Mouse (Mus musculus): ENCODE measurements at regions not wholly inside any gene's neighbourhood (a gene's known extent, or its start where the extent isn't known, plus 50 kb on each side); places are given as distances from the start of the nearest gene placed in this dataset.
A peak's percentile ranks its signal among the peaks of the same experiment; 100 is the strongest.

DNA sequence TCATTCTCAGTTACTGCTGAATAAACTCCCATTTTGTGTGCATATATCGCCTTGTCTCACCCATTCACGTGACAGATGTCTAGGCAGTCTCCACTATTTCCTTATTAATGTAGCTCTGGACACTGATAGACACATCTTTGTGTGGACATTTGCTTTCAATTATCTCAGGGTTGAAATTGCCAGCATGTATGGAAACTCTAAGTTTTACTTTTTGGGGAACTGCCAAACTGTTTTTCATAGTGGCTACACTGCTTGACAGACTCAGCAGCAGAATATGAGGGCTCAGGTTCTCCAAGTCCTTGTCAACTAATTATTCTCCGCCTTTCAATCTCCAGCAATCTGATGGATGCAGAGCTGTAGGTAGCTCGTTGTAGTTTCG, 117.0 kb upstream of the Frmd6 start:
- no peak for DNase-seq (ENCODE audit: extremely low spot score in 1 of 2, low spot score in 1 of 2)

DNA sequence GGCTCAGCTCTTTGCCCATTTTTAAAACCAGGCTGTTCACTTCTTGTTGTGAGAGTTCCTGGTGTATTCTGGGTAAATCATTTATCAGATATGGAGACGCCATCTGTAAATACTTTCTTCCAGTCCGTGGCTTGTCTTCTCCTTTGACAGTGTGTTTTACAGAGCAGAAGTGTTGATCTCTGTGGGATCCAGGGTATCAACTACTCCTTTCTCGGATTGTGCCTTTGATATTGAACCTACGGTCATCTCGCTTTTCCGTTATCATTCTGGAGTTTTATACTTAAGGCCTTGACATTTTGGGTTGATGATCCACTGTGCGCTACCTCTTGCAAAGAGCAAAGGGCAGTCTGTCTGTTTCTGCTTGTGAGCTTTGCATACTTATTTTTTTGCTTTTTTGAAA, 115.0 kb upstream of the Frmd6 start:
- DNase-seq (ENCODE audit: extremely low spot score in 1 of 2, low spot score in 1 of 2) = no peak

DNA sequence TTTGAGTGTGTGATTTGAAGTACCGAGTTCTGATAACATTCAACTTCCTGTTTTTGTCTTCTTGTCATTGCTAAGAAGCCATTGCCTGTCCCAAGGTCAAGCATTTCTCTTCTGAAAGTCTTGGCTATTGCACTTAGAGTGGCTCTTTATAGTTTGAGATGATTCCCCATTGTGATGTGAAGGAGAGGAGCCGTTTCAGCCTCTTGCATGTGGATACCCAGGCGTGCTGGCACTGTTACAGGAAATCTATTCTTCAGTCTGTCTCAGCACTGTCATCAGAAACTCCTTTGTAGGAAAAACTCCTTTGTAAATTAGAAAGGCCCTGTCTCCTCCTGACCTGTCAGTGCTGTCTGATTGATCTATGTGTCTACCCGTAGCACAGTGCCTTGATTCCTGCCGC, 114.3 kb upstream of the Frmd6 start:
- DNase-seq (ENCODE audit: extremely low spot score in 1 of 2, low spot score in 1 of 2) = no peak

DNA sequence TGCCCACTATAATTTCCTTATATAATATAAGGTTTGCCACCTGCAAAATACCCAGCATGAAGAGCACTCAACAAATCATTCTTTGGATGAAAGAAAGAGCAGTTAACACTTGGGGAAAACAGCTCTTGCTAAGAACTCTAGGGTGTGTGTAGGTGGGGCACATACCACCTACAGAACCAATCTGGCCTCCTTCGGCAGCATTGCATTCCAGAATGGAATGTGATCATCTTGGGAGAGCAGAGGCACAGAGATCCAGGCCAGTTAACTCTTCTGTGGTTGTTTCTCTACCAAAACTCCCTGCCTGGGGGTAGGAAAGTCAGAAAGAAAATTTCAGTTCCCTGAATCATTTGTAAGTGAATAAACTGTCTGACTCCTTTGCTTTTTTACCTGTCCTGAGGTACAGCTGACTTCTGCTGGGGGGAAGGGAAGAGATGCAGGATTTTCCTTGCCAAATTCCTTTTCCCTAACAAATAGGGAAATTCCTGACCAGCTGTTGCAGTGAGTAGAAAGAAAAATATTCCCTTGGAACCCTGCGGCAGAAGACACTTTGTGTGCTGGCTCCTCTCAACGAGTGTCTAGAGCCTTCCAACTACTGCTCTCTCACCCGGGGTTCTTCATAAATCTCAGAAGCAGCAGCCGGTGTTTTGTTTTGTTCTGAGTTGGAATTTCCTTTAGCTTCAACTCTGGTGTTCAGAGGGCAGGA, 112.8 kb upstream of the Frmd6 start:
- no peak for DNase-seq (ENCODE audit: extremely low spot score in 1 of 2, low spot score in 1 of 2)

DNA sequence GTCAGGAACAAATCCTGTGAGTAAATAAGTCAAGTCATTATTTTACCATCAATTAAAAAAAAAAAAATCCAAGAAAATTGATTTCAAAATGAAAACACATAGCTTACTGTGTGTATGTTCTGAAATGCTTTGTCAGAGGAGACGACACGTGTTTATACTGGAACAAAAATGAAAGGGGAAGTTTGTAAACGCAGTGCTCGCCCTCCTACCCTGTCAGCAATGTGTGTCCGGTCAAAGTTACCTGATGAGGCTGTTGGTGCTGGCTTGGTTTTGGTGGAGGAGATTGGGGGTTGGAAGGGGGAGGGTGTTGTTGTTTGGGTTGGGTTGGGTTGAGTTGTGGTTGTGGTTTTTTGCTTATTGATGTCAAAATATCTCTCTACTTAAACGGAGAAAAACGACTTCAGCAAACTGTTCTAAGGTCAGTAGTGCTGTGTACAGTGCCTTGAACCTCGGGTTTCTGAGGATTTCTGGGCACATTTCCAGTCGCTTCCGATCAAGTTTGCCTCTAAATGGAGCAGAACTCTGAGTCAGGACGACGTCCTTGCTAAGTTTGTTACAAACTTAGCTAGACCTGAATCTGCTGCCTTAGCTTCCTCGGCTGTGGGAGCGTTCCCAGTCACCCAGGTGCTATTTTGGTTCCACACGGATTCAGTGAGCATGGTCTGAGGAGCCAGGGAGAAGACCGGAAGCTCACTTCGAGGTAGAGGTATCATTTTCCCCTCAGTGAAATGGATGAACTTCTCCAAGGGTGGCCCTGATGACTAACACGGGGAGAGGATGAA, 111.6 kb upstream of the Frmd6 start:
- no peak for DNase-seq (ENCODE audit: extremely low spot score in 1 of 2, low spot score in 1 of 2)

DNA sequence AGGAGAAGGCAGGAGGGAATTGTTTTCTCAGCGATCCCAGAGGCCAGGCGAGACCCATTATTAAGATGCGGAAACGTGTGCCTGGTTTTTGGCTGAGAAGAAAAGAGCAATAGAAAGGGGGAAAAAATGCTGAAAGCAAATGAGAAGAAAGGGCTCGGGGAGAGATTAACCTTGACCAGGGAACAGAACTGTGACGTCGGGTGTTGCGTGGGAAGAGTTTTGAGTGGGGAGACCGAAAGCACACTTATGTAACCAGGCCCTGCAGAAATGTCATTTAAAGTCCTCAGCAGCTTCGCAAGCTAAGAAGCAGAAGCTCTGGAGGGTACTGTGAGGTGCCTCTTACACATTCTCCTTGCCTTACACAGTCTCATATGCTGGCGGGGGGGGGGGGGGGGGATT, 111.0 kb upstream of the Frmd6 start:
- peak in 1 of 2 experiments; percentile 26 for DNase-seq (ENCODE audit: extremely low spot score in 1 of 2, low spot score in 1 of 2)

DNA sequence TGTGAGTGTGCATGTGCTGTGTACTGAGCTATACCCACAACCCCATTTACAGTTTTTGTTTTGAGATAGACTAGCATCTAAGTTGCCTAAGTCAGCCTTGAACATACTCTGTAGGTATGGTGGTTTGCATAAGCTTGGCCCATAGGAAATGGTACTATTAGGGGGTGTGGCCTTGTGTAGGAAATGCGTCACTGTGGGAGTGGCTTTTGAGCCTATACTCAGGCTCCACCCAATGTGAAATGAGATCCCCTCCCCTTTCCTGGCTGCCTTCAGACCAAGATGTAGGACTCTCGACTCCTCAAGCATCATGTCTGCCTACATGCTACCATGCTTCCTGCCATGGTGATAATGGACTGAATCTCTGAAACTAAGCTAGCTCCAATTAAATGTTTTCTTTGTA, 109.5 kb upstream of the Frmd6 start:
- DNase-seq (ENCODE audit: extremely low spot score in 1 of 2, low spot score in 1 of 2) = no peak

DNA sequence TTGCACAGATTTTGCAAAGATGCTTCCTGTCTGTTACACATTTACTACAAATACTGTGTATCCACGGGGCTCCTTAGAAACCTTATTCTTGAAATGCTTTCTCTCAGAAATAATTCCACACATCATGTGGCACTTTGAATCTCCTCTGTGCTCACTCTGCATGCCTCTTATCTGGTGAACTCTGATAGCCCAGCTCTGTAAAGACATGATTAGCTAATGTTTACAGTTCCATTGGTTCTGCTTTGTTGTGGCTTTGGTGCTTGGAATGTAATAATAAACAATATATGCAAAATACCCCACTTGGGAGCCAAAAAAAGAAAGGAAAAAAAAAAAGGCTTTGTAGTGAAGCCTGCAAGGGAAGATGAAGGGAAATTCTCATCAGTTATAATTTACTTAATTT, 106.7 kb upstream of the Frmd6 start:
- DNase-seq (ENCODE audit: extremely low spot score in 1 of 2, low spot score in 1 of 2) = no peak

DNA sequence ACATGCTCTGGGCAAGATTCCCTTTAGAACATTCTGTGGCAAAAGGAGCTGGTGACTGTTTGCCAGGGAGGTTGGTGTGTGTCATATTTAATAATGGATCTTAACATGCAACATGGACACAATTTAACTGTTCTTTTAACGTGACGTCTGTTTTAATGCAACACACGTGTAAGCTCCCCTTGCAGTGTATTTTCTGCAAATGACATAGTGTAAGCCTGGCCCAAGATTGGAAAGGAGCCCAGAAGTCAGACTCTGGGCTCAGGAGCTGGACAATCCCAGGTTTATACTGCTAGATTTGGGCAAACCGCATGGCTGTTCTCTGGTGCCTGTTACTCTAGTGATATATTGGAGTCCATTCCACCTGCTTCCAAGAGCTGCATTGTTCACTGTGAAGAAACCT, 106.1 kb upstream of the Frmd6 start:
- no peak for DNase-seq (ENCODE audit: extremely low spot score in 1 of 2, low spot score in 1 of 2)

DNA sequence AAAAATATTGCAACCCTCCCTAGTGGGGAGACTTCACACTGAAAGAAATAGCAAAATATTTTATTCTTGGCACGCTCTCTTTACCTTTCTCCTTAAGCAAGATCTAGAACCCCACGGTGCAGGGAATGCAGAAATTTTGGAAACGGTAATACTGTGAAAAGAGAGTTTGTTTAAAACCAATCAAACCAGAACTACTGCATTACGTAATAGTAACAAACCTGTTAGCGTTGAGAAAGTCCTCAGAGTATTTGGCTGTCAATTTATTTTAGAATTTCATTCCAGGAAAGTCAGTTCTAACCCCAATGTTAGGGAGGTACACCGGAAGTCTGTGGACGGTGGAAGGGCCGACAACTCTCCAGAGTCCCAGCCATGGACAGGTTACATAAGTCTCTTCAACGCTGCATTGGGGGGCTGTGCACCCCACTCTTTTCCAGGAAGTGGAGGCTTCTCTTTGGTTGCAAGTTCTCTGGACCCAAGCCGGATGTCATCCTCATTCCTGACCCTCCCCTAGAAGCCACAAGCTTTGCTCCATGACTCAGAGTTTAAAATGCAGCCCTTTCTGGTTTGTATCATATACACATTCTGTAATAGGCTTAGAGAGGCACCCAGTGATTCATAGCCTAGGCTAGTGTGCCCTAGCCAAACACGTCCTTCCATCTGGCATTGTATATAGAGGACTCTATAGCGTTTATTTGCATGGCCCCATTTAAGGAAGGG, 105.0 kb upstream of the Frmd6 start:
- no peak for DNase-seq (ENCODE audit: extremely low spot score in 1 of 2, low spot score in 1 of 2)

DNA sequence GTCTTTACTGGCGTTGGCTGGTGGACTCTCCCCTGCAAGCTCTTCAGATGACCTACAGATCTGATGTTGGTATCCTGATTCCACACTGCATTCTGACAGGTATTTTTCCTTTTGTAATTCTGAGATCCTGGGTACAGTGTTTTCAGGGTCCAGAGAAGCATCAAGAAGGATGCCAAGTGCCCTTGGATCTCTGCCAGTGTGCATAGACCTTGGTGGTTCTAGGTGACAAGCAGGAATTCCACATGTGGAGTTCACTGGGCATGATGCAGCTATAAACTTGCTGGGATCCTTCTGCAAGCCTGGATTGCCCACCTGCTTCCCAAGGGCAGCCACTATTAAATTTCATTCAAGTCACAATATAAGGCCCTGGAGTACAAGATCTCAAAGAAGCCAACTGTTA, 100.0 kb upstream of the Frmd6 start:
- DNase-seq (ENCODE audit: extremely low spot score in 1 of 2, low spot score in 1 of 2) = no peak

DNA sequence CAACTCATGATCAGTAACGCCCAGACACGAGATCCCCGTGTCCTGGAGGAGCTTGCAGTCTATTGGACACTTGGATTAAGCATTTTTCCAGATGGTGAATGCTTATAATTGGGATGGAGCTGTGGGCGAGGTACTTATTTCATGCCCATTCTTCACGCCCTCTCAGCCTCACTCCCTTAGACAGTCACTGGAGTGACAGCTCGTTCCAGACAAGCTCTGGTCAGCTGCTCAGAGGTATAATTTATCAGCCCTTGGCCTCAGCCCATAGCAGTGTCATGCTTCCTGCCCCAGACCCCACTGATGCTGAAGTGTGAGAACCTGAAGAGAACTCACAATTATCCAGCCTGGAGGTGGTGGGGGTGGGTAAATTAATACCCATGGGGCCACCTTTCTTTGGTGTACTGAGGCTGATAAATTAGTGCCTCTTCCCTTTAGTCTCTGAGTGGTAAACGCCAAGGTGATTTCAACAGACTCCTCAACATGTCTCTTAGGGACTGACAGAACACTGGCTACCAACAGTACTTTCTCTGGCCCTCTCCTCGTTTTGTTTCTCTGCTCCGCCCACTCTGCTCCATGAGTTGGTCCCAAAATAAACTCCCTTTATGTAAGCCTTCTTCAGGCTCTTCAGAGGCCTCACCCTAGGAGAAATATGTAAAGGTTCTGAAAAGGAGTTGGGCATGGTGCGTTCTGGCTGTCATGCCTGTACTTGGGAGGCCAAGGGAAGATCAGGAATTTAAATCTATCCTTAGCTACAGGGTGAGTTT, 97.6 kb upstream of the Frmd6 start:
- DNase-seq (ENCODE audit: extremely low spot score in 1 of 2, low spot score in 1 of 2) = no peak

DNA sequence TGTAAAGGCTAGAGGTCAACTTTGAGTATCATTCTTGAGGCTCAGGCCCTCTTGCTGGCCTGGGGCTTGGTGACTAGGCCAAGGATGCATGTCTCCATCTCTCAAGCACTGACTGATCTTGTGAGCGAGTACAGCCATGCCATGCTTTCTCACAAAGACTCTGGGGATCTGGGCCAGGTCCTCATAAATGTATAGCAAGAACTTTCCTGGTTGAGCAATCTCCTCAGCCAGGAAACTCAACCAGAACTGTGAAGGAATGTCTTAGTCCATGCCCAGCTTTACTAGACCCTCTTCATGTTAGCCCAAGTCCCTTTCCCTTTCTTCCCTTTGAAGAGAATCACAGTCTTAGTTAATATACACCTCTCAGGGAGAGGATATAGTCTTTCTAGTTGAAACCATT, 96.9 kb upstream of the Frmd6 start:
- no peak for DNase-seq (ENCODE audit: extremely low spot score in 1 of 2, low spot score in 1 of 2)

DNA sequence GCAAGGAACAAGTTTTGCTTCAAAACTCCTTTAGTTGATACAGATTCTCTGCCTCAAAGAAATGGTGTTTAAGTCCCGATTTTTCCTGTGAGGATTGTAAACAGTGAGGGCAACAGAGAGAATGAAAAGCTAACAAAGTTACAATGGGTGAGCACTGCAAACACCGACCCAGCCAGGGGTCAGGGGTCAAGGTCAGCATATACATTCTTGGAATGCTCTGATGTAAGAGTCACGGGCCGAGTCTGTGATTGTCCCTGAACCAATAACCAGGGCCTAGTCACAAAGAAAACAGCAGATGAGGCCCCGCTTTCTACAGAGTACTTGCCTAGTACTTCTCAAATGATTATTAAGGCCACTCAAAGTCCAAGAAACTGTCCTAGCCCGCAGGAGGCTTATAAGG, 95.4 kb upstream of the Frmd6 start:
- DNase-seq (ENCODE audit: extremely low spot score in 1 of 2, low spot score in 1 of 2) = no peak

DNA sequence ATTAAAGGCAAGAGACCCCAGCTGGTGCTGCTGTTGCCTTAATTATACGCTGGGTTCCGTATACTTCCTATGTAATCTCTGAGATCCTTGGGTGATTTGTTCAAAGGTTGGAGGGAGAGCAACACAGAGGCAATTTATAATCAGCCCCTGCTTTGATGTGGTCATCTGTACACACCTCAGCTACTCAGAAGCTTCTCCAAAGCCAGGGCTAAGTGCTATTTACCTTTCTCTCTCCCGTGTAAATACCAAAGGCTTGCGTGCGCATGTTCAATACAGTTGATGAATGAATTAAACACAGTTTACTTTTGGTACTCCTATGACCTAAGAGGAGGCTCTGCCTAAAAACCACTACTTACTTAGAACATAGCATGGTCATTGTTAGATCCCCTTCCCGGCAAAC, 93.8 kb upstream of the Frmd6 start:
- no peak for DNase-seq (ENCODE audit: extremely low spot score in 1 of 2, low spot score in 1 of 2)

DNA sequence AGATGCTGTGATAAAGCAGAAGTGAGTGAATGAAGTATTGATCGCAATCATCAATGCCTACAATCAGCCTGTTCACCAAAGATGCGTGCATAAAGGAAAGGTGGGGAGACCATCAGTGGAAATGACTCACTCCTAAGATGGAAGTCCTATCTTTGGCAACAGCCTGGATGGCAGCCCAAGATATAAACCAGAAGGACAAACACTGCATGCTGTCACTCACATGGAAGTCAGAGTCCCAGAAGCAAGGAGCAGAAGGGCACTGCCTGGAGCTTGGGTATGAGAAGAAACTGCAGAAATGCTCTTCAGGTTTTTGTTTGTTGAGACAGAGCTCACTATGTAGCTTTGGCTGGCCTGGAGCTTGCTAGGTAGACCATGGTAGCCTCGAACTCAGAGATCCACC, 92.7 kb upstream of the Frmd6 start:
- DNase-seq (ENCODE audit: extremely low spot score in 1 of 2, low spot score in 1 of 2) = no peak

DNA sequence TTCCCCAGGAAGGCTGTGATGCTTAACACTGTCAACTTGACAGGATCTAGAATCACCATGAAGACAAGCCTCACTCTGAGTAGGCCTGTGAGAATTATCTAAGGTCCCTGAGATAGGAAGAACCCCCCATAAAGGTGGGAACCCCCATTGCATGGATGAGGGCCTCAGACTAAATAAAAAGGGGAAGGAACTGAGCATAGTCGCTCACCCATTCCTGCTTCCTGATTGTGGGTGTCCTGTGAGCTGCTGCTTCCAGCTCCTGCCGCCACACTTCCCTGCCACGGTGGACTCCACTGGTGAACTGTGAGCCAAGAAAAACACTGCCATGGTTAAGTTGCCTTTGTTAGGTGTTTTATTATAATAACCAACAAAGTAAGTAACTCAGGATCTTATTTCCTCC, 86.8 kb upstream of the Frmd6 start:
- DNase-seq (ENCODE audit: extremely low spot score in 1 of 2, low spot score in 1 of 2) = no peak

DNA sequence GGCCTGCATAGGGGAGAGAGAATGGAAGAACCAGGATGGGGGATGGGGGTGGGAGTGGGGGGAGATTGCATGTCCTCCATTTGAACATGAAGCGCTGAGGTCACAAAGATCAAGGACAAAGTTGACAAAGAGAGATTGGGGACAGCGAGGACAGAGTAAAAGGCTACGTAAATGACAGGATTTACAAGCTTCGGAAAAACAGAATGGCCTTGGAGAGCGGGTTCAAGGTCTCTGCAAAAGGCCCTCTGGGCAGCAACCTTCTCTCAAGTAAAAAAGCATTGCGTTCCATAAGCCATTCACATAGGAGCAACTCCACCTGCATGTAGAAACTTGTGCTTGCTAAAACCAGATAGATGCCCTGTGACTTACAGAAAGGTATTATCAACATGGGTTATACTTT, 86.0 kb upstream of the Frmd6 start:
- no peak for DNase-seq (ENCODE audit: extremely low spot score in 1 of 2, low spot score in 1 of 2)

DNA sequence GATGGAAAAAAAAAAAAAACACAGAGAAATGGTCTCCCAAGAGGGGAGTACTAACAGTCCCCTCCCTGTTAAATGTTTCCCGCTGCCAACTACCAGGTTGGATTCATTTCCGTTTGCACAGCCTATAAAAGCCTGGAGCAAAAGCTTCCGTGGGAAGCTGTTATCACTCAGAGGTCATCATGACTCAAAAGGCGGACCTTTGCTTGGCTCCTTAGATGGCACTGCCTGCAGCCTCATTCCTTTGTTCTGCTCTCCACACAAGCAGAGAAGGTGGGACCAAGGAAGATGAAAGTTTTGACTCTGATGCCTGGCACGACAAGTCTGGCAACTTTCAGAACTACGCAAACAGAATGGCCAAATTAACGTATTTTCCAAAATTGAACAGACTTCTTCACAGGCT, 85.5 kb upstream of the Frmd6 start:
- DNase-seq (ENCODE audit: extremely low spot score in 1 of 2, low spot score in 1 of 2) = no peak

DNA sequence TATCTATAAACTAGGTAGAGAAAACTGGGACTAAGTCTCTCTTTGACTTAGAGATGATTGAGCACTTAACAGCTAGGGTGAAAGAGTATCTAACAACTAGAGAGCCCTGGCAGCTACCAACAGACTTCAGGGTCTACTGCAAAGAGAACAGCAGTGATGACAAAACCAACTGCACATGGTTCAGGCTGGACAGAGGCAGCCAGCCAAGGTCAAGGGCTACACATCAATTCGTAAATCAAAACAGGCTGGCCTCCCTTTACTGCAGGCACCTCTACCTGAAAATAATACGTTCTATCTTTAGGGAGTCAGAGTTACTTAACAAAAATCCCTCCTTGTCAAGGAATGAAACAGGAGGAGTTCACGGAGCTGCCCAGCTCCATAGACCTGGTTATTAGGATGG, 82.5 kb upstream of the Frmd6 start:
- DNase-seq (ENCODE audit: extremely low spot score in 1 of 2, low spot score in 1 of 2) = no peak

DNA sequence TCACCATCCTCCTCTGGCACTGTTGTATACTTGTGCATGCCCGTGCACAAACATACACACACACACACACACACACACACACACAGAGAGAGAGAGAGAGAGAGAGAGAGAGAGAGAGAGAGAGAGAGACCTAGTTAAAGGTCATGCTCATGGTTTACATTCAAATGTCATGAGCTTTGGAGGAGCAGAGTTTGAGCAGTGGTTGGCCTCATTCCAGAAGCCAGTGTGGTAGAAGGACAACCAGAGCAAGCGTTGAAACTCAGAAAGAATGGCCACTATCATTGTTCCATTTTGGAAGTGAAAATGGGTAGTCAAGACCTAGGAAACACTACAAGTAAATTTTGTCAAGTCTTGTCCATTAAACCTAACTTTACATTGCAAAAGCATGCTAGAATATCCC, 79.6 kb upstream of the Frmd6 start:
- DNase-seq (ENCODE audit: extremely low spot score in 1 of 2, low spot score in 1 of 2) = no peak
